Mouse (Mus musculus) bone marrow macrophage, adult 2 months (primary cell): ENCODE results near the gene Itpr1.

Experiments
- CTCF ChIP-seq: IDR thresholded peaks from 2 replicates; pipeline ENCODE4 v1.5.1; 2012; ENCODE audit warnings: low read depth, mild to moderate bottlenecking, low read length, moderate library complexity
- POLR2A ChIP-seq: IDR thresholded peaks from 2 replicates; pipeline ENCODE4 v1.6.1; 2012; ENCODE audit warnings: mild to moderate bottlenecking, low read depth, low read length, borderline replicate concordance

DNA sequence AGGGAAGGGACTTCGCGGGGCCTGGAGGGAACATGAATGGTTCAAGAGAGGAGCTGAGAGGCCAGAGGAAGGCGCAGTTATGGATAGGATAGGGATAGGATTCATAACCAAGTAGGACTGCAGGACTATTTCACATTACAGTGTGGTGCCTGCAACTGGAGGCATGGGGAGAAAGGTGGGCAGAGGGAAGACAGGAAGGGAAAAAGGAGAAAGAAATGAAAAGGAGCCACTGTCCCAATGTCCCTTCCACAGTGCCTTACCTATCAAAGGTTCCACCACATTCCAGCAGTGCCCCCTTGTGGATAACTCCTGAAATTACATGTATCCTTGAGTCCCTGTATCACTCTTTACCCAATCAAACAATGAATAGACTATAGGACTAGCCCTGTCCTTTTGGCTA lies 195.2 kb downstream of the Itpr1 start:
- TF ChIP-seq POLR2A (no peak), CTCF (0 out of 2 replicates have a peak, but pooled peaks have one; percentile 16)
